In the genomic region with DNA sequence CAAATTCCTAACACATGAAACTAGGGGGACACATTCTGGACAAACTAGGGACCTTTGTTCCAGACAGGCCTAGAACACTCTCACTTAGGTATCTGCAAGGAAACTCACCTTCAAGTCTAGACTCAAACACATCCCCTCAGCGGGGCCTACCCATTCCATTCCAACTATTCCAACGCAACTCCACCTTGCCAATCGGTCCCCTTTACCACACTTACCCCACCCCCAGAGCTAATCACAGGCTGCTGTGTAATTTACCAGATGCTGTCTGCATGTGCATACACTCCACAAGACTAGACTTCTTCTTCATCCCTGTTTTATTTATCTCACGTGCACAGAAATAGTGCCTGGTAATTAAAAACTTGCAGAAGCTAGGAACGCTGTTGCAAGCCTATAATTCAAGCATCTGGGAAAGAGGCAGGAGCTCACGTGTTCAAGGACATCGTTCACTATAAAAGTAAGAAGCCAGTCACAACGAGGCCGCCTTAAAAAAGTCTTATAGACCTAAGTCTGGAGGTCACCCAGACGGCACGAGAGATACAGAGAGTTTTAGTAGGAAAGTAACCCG, we compare ENCODE assay signal across 8 mouse cellular contexts. TPM values are rescaled to one million over a fixed set of nuclear protein-coding genes. Genes with fewer than 3 reads are reported as not detected.
DNase-seq lines count a peak whose midpoint lies in the region; ATAC-seq and TF ChIP-seq lines count a peak whose summit lies in the region.

No protein-coding gene starts in this region.

- TF ChIP-seq CTCF in heart, adult 2 months (IDR thresholded peaks at IDR 0.05), result no peak

- in situ Hi-C loops in ES-E14 (cut with MboI; ENCODE audit: low sequenced_read_pairs in 2 of 2, unreplicated experiment in 2 of 2), result no loop called here

- H3K79me2 ChIP-seq in heart, adult 2 months (replicated peaks; ENCODE audit: control insufficient read depth, insufficient read depth, low read length), result no peaks in the 10 kb centered on the region; the same call in 1 of the 2 replicates

- WGBS in heart, adult 2 months, result 12% methylated on average over 12 of the region's 12 CpGs
- WGBS in forebrain, embryonic 13.5 days, result 25% methylated on average over 12 of the region's 12 CpGs
- 11% methylated on average over 12 of the region's 12 CpGs for WGBS in limb, embryonic 15.5 days

- H3K36me3 ChIP-seq in heart, adult 2 months (ENCODE audit: control insufficient read depth, insufficient read depth, low read length), result peaks cover 3% of the 10 kb centered on the region; the same call in 1 of the 2 replicates
- peaks cover 7% of the 10 kb centered on the region for H3K36me3 ChIP-seq in ES-E14 (ENCODE audit: control insufficient read depth, insufficient read depth, low read length, poor library complexity, severe bottlenecking)
- peaks cover 17% of the 10 kb centered on the region for H3K36me3 ChIP-seq in forebrain, embryonic 13.5 days (ENCODE audit: poor library complexity, severe bottlenecking)
- H3K36me3 ChIP-seq in limb, embryonic 15.5 days, result peaks cover 7% of the 10 kb centered on the region; the same call in 1 of the 2 replicates

- no peak for TF ChIP-seq POLR2A in heart, adult 2 months (IDR thresholded peaks at IDR 0.05; ENCODE audit: insufficient read depth, low read depth, low read length)

- H3K27ac ChIP-seq in heart, adult 2 months, result peak overlapping the region; percentile 93
- H3K27ac ChIP-seq in ES-E14 (ENCODE audit: insufficient read depth, low read depth, low read length, poor library complexity, severe bottlenecking), result no peak overlapping the region
- no peak overlapping the region for H3K27ac ChIP-seq in forebrain, embryonic 13.5 days
- H3K27ac ChIP-seq in limb, embryonic 15.5 days, result peak overlapping the region; percentile 83; the same call in 1 of the 2 replicates

- intact Hi-C loops in heart, adult 2 months (cut with DNase I), result loop anchor here (1.0 to 10.0 kb wide), 3 partner anchors 61 to 1525 kb away; partner anchors contain the start of genes Prep, Qrsl1 and Rtn4ip1
- intact Hi-C loops in heart, postnatal 14 days (cut with DNase I), result loop anchor here (1.0 to 10.0 kb wide), 3 partner anchors 61 to 1525 kb away; partner anchors contain the start of gene Prep

- no peak for TF ChIP-seq EP300 in heart, adult 2 months (IDR thresholded peaks at IDR 0.05; ENCODE audit: insufficient read depth, low read depth, low read length)

- H3K9me3 ChIP-seq in ES-E14 (ENCODE audit: control insufficient read depth, insufficient read depth, low read depth, low read length), result no peaks in the 10 kb centered on the region
- H3K9me3 ChIP-seq in forebrain, embryonic 13.5 days (replicated peaks), result no peaks in the 10 kb centered on the region
- no peaks in the 10 kb centered on the region for H3K9me3 ChIP-seq in limb, embryonic 15.5 days

- no peak for ATAC-seq in forebrain, embryonic 13.5 days
- ATAC-seq in limb, embryonic 15.5 days (ENCODE audit: insufficient number of reproducible peaks, low FRiP score, low TSS enrichment, low read depth), result no peak

- H3K4me3 ChIP-seq in heart, adult 2 months, result peak overlapping the region; percentile 75
- peak overlapping the region; percentile 84 to 91 for H3K4me3 ChIP-seq in ES-E14 (ENCODE audit: insufficient read depth in 1 of 2, low read depth in 1 of 2, low read length in 2 of 2, poor library complexity in 1 of 2, severe bottlenecking in 1 of 2)
- H3K4me3 ChIP-seq in forebrain, embryonic 13.5 days, result peak overlapping the region; percentile 90
- peak overlapping the region; percentile 84 for H3K4me3 ChIP-seq in limb, embryonic 15.5 days

- H3K9ac ChIP-seq in heart, adult 2 months (ENCODE audit: low read depth, low read length), result peak overlapping the region; percentile 97
- peak overlapping the region; percentile 91 for H3K9ac ChIP-seq in ES-E14 (ENCODE audit: insufficient read depth, low read depth, low read length, poor library complexity, severe bottlenecking)
- peak overlapping the region; percentile 92 for H3K9ac ChIP-seq in forebrain, embryonic 13.5 days
- H3K9ac ChIP-seq in limb, embryonic 15.5 days, result peak overlapping the region; percentile 85

- peaks cover 4% of the 10 kb centered on the region for H3K4me1 ChIP-seq in heart, adult 2 months (ENCODE audit: control insufficient read depth, insufficient read depth, low read length)
- peaks cover 0 to 7% of the 10 kb centered on the region in 2 experiments; a peak in 1 of 4 replicates for H3K4me1 ChIP-seq in ES-E14 (ENCODE audit: control insufficient read depth in 2 of 2, insufficient read depth in 2 of 2, low read length in 2 of 2, poor library complexity in 1 of 2)
- peaks cover 17% of the 10 kb centered on the region for H3K4me1 ChIP-seq in forebrain, embryonic 13.5 days
- H3K4me1 ChIP-seq in limb, embryonic 15.5 days, result peaks cover 13% of the 10 kb centered on the region

- H3K4me2 ChIP-seq in forebrain, embryonic 13.5 days, result peak overlapping the region; percentile 80
- peak overlapping the region; percentile 56 for H3K4me2 ChIP-seq in limb, embryonic 15.5 days

- DNase-seq in heart, adult 2 months, result no peak
- no peak for DNase-seq in heart, postnatal 14 days
- no peak for DNase-seq in ES-E14 (ENCODE audit: low read depth, low spot score)
- no peak for DNase-seq in layer of hippocampus, adult 18-20 months (ENCODE audit: low spot score in 2 of 2)
- no peak for DNase-seq in cerebellum, postnatal 25 days
- DNase-seq in adrenal gland, postnatal 4 days (ENCODE audit: low spot score in 2 of 2), result no peak

- H3K27me3 ChIP-seq in heart, adult 2 months (ENCODE audit: control insufficient read depth, insufficient read depth, low read length), result no peaks in the 10 kb centered on the region
- H3K27me3 ChIP-seq in forebrain, embryonic 13.5 days, result no peaks in the 10 kb centered on the region
- H3K27me3 ChIP-seq in limb, embryonic 15.5 days, result no peaks in the 10 kb centered on the region

TF ChIP-seq in ES-E14, 5 proteins besides CTCF, POLR2A, EP300 and RAD21:
- no peak for TF ChIP-seq MAFK (IDR thresholded peaks at IDR 0.05; ENCODE audit: insufficient read depth, low read depth, low read length)
- TF ChIP-seq ZNF384 (IDR thresholded peaks at IDR 0.05; ENCODE audit: low read depth, low read length), result no peak
- TF ChIP-seq ZC3H11A (IDR thresholded peaks at IDR 0.05; ENCODE audit: borderline replicate concordance, low read depth, low read length), result no peak
- no peak for TF ChIP-seq CHD2 (IDR thresholded peaks at IDR 0.05; ENCODE audit: low read depth, low read length)
- no peak for TF ChIP-seq HCFC1 (IDR thresholded peaks at IDR 0.05; ENCODE audit: borderline replicate concordance, insufficient read depth, low read length)

RNA-seq across cellular contexts. Expression of gene 1700021F05Rik, which starts 1.0 kb away (rescaled TPM):
- 100 to 1,000 TPM; 112 to 121 TPM for total RNA-seq in heart, adult 2 months (2021)
- 27.4 and 34.1 TPM in 2 replicates for polyA plus RNA-seq in heart, adult 2 months (2012; rRNA removed)
- 10 to 100 TPM; 97.0 to 98.4 TPM for total RNA-seq in heart, postnatal 14 days (2021)
- 30.0 and 32.9 TPM in 2 replicates for total RNA-seq in ES-E14 (2012; rRNA removed)
- polyA plus RNA-seq in forebrain, embryonic 13.5 days (2015; fragmentation: Nextera tagmentation; extraction: Ambion mirVana), result 63.0 and 65.2 TPM in 2 replicates
- polyA plus RNA-seq in limb, embryonic 15.5 days (2015; fragmentation: Nextera tagmentation; extraction: Ambion mirVana), result 58.3 and 60.6 TPM in 2 replicates
- total RNA-seq in layer of hippocampus, adult 18-20 months (2021), result 10 to 100 TPM; 44.3 to 46.4 TPM
- total RNA-seq in adrenal gland, postnatal 4 days (2021), result 10 to 100 TPM; 71.8 to 72.3 TPM

RNA-seq across cellular contexts. Expression of gene Gm9803, which starts 15.9 kb away (rescaled TPM):
- total RNA-seq in heart, adult 2 months (2021), result 10 to 100 TPM in 1 of 2 experiments, 1 to 10 TPM in 1; 7.9 to 18.6 TPM
- 77.3 and 95.5 TPM in 2 replicates for polyA plus RNA-seq in heart, adult 2 months (2012; rRNA removed)
- total RNA-seq in heart, postnatal 14 days (2021), result 10 to 100 TPM in 1 of 2 experiments, 1 to 10 TPM in 1; 8.9 to 13.0 TPM
- total RNA-seq in ES-E14 (2012; rRNA removed), result 13.3 and 20.6 TPM in 2 replicates
- polyA plus RNA-seq in forebrain, embryonic 13.5 days (2015; fragmentation: Nextera tagmentation; extraction: Ambion mirVana), result 19.4 and 23.4 TPM in 2 replicates
- polyA plus RNA-seq in limb, embryonic 15.5 days (2015; fragmentation: Nextera tagmentation; extraction: Ambion mirVana), result 5.7 and 13.2 TPM in 2 replicates
- 10 to 100 TPM; 13.9 to 16.4 TPM for total RNA-seq in layer of hippocampus, adult 18-20 months (2021)
- 10 to 100 TPM; 11.7 to 16.4 TPM for total RNA-seq in adrenal gland, postnatal 4 days (2021)

RNA-seq across cellular contexts. Expression of gene Cd24a, which starts 38.3 kb away (rescaled TPM):
- total RNA-seq in heart, adult 2 months (2021), result 10 to 100 TPM in 1 of 2 experiments, 1 to 10 TPM in 1; 5.0 to 19.7 TPM
- polyA plus RNA-seq in heart, adult 2 months (2012; rRNA removed), result 10.8 and 36.4 TPM in 2 replicates
- 10 to 100 TPM; 21.8 to 24.1 TPM for total RNA-seq in heart, postnatal 14 days (2021)
- 30.9 and 84.4 TPM in 2 replicates for total RNA-seq in ES-E14 (2012; rRNA removed)
- 700 and 710 TPM in 2 replicates for polyA plus RNA-seq in forebrain, embryonic 13.5 days (2015; fragmentation: Nextera tagmentation; extraction: Ambion mirVana)
- 178 and 209 TPM in 2 replicates for polyA plus RNA-seq in limb, embryonic 15.5 days (2015; fragmentation: Nextera tagmentation; extraction: Ambion mirVana)
- total RNA-seq in layer of hippocampus, adult 18-20 months (2021), result 1 to 10 TPM; 6.3 to 6.8 TPM
- total RNA-seq in adrenal gland, postnatal 4 days (2021), result 100 to 1,000 TPM; 139 to 224 TPM

Comparison
In these comparisons a context has a peak if more than half of its experiments do, and no peak if none do; other contexts are left out.
1. H3K27ac ChIP-seq: peak in heart, adult 2 months (single experiment) and limb, embryonic 15.5 days (single experiment); none in ES-E14 (single experiment) and forebrain, embryonic 13.5 days (single experiment).
2. Peak in every context shown above with its lines, with median percentiles within 50 percentile points of each other: H3K4me3 ChIP-seq and H3K9ac ChIP-seq.